Mouse (Mus musculus) cerebellum, adult 2 months (tissue): ENCODE results near the gene Anapc16.

ENCODE experiments used
- CTCF ChIP-seq: fragments of 200-500 bp; IDR thresholded peaks from 2 replicates; pipeline ENCODE4 v1.5.1; 2011; ENCODE audit warnings: low read depth, mild to moderate bottlenecking, control low read depth, low read length, moderate library complexity, borderline replicate concordance; ENCODE audit not compliant: insufficient read depth
- POLR2A ChIP-seq: fragments of 200-500 bp; IDR thresholded peaks from 2 replicates; pipeline ENCODE4 v1.6.1; 2011; ENCODE audit warnings: low read length, control low read depth, borderline replicate concordance; ENCODE audit not compliant: insufficient read depth

DNA sequence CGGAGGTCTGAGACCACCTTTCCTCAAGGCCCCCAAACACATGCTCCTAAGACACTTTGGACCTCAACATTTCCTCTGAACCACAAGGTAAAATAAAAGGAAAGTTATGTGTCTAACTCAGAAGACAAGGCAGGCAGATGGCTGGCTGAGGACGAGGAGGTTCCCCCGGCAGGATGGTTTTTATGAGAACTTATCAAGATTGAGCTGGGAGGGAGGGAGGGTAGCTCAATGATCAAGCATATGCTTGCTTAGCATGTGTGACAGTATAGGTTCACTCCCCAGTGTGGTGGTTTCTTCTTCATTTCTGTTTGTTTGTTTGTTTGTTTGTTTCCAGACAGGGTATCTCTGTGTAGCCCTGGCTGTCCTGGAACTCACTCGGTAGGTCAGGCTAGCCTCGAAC lies 56.6 kb downstream of the Anapc16 start:
- TF ChIP-seq CTCF = no peak
- no peak for TF ChIP-seq POLR2A
